Mouse (Mus musculus): ENCODE results near the gene Pla2g5.
"Not testable (repeated sequence)": the region's sequence is repeated elsewhere in the genome, so short reads cannot be mapped to it uniquely, and the experiment has no call there.

DNA sequence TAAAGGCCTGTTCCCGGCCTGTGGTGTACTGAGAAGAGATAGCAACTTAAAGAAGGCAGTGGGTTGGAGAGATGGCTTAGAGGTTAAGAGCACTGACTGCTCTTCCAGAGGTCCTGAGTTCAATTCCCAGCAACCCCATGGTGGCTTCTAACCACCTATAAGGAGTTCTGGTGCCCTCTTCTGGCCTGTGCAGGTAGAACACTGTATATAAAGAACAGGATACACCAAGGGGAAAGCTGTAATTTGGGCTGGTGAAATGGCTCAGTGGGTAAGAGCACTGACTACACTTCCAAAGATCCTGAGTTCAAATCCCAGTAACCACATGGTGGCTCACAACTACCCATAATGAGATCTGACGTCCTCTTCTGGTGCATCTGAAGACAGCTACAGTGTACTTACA is 39.1 kb downstream of the Pla2g5 start:
- not testable (repeated sequence) for TF ChIP-seq CTCF, EP300 (IDR thresholded peaks at IDR 0.05; ENCODE audit: low read depth)

Data from liver, embryonic 14.5 days (tissue).